Mouse (Mus musculus) neural tube, embryonic 13.5 days (tissue): Measurements from ENCODE around the gene Cd3eap. TPM values are rescaled to one million over a fixed set of nuclear protein-coding genes. Genes with fewer than 3 reads are reported as not detected.

Experiments
- ATAC-seq: fragments of 200-750 bp; cut with Nextera tagmentation; 2 replicates; pipeline ENCODE4 v1.8.0; 2017; ENCODE audit warnings: low read depth, mild to moderate bottlenecking, moderate TSS enrichment, moderate library complexity
- H3K27ac ChIP-seq: fragments of 300-500 bp; sonication (generic); replicated peaks from 2 replicates; pipeline ENCODE4 v1.5.1; 2015; ENCODE audit warnings: moderate library complexity, mild to moderate bottlenecking, inconsistent platforms
- H3K27me3 ChIP-seq: fragments of 300-500 bp; sonication (generic); 2 replicates; pipeline ENCODE4 v1.6.1; 2015; ENCODE audit warnings: mild to moderate bottlenecking, inconsistent platforms
- H3K36me3 ChIP-seq: fragments of 300-500 bp; sonication (generic); 2 replicates; pipeline ENCODE4 v1.6.1; 2015; ENCODE audit warnings: mild to moderate bottlenecking, inconsistent platforms
- H3K4me1 ChIP-seq: fragments of 300-500 bp; sonication (generic); replicated peaks from 2 replicates; pipeline ENCODE4 v1.6.1; 2015; ENCODE audit warnings: inconsistent platforms
- H3K4me2 ChIP-seq: fragments of 300-500 bp; sonication (generic); 2 replicates; pipeline ENCODE4 v1.6.1; 2015; ENCODE audit warnings: inconsistent platforms, mild to moderate bottlenecking, moderate library complexity
- H3K4me3 ChIP-seq: fragments of 300-500 bp; sonication (generic); 2 replicates; pipeline ENCODE4 v1.5.1; 2015; ENCODE audit warnings: mild to moderate bottlenecking, inconsistent platforms
- H3K9ac ChIP-seq: fragments of 300-500 bp; sonication (generic); 2 replicates; pipeline ENCODE4 v1.6.1; 2015; ENCODE audit warnings: moderate library complexity, mild to moderate bottlenecking, inconsistent platforms
- H3K9me3 ChIP-seq: fragments of 300-500 bp; sonication (generic); 2 replicates; pipeline ENCODE4 v1.6.1; 2016; ENCODE audit warnings: inconsistent platforms
- WGBS: fragments of 180-500 bp; shearing (Covaris S2); methylation state at CpG from one replicate; pipeline ENCODE4 v1.1.7; 2015; 5-methylcytosine and 5-hydroxymethylcytosine counted together
- polyA plus RNA-seq: library from polyadenylated mRNA; unstranded; fragments of >200 nt; fragmentation: Nextera tagmentation; extraction: Ambion mirVana; gene quantifications from 2 replicates; pipeline ENCODE4 v1.2.1, GENCODE M21; 2015

The Cd3eap gene
- polyA plus RNA-seq, 1 experiment from 2014 or later, result 19.8 TPM

GRCm38 (mm10) chr7:19359892-19360641, 784 bp upstream of the Cd3eap start:
- Histone ChIP-seq H3K4me3 (peak overlapping the region; percentile 72), H3K9me3 (no peaks in the 10 kb centered on the region), H3K4me2 (peak overlapping the region; percentile 95), H3K27me3 (peaks cover 11% of the 10 kb centered on the region; the same call in 1 of the 2 replicates), H3K36me3 (peaks cover 26% of the 10 kb centered on the region), H3K4me1 (peaks cover 41% of the 10 kb centered on the region), H3K27ac (no peak overlapping the region), H3K9ac (peak overlapping the region; percentile 83)
- ATAC-seq, result peak; percentile 78
- WGBS, result under 1% methylated on average over 45 of the region's 45 CpGs

- Histone ChIP-seq H3K4me1 (peaks cover 37% of the 10 kb centered on the region), H3K9me3 (no peaks in the 10 kb centered on the region), H3K36me3 (peaks cover 39% of the 10 kb centered on the region), H3K4me2 (peak overlapping the region; percentile 95), H3K9ac (peak overlapping the region; percentile 83), H3K27ac (no peak overlapping the region), H3K27me3 (peaks cover 11% of the 10 kb centered on the region; the same call in 1 of the 2 replicates), H3K4me3 (peak overlapping the region; percentile 72)
- ATAC-seq, result no peak
- WGBS, result 21% methylated on average over 13 of the region's 13 CpGs
Observed at GRCm38 (mm10) chr7:19358634-19359033, 649 bp downstream of the Cd3eap start.

- WGBS, result 92% methylated on average over 25 of the region's 25 CpGs
- Histone ChIP-seq H3K36me3 (peaks cover 48% of the 10 kb centered on the region), H3K4me2 (peak overlapping the region; percentile 95)
Observed at GRCm38 (mm10) chr7:19357381-19358375, 1.6 kb downstream of the Cd3eap start.

GRCm38 (mm10) chr7:19356311-19356710, 3.0 kb downstream of the Cd3eap start:
- Histone ChIP-seq H3K9me3 (no peaks in the 10 kb centered on the region), H3K9ac (no peak overlapping the region), H3K27me3 (no peaks in the 10 kb centered on the region), H3K4me1 (peaks cover 27% of the 10 kb centered on the region), H3K4me3 (no peak overlapping the region), H3K36me3 (peaks cover 61% of the 10 kb centered on the region), H3K27ac (no peak overlapping the region), H3K4me2 (no peak overlapping the region)
- WGBS, result 71% methylated on average over 10 of the region's 10 CpGs
- no peak for ATAC-seq

More at GRCm38 (mm10) chr7:19357381-19358375, 1.6 kb downstream of the Cd3eap start:
- ATAC-seq, result no peak
- H3K27me3 ChIP-seq, result peaks cover 11% of the 10 kb centered on the region; the same call in 1 of the 2 replicates
- H3K9me3 ChIP-seq, result no peaks in the 10 kb centered on the region
- H3K4me1 ChIP-seq, result peaks cover 37% of the 10 kb centered on the region
- no peak overlapping the region; the same call in 1 of the 2 replicates for H3K4me3 ChIP-seq
- H3K27ac ChIP-seq, result no peak overlapping the region
- H3K9ac ChIP-seq, result peak overlapping the region; percentile 83; the same call in 1 of the 2 replicates

- H3K9me3 ChIP-seq, result no peaks in the 10 kb centered on the region
- no peaks in the 10 kb centered on the region for H3K27me3 ChIP-seq
- no peak overlapping the region for H3K4me2 ChIP-seq
- no peak overlapping the region for H3K4me3 ChIP-seq
- peaks cover 14% of the 10 kb centered on the region for H3K4me1 ChIP-seq
- no peak overlapping the region for H3K27ac ChIP-seq
- no peak overlapping the region for H3K9ac ChIP-seq
- WGBS, result 90% methylated on average over 5 of the region's 5 CpGs
- H3K36me3 ChIP-seq, result peaks cover 72% of the 10 kb centered on the region
- ATAC-seq, result no peak
Observed at GRCm38 (mm10) chr7:19354991-19355390, 4.3 kb downstream of the Cd3eap start.

GRCm38 (mm10) chr7:19350221-19350620, 9.1 kb downstream of the Cd3eap start:
- Histone ChIP-seq H3K27ac (no peak overlapping the region), H3K9me3 (no peaks in the 10 kb centered on the region), H3K27me3 (no peaks in the 10 kb centered on the region), H3K4me1 (peaks cover 11% of the 10 kb centered on the region), H3K4me3 (no peak overlapping the region), H3K36me3 (peaks cover 69% of the 10 kb centered on the region), H3K4me2 (no peak overlapping the region), H3K9ac (no peak overlapping the region)
- 93% methylated on average over 8 of the region's 8 CpGs for WGBS
- ATAC-seq, result no peak

- 92% methylated on average over 13 of the region's 13 CpGs for WGBS
- no peak overlapping the region for H3K4me3 ChIP-seq
- H3K9ac ChIP-seq, result no peak overlapping the region
- no peaks in the 10 kb centered on the region for H3K9me3 ChIP-seq
- no peaks in the 10 kb centered on the region for H3K27me3 ChIP-seq
- H3K4me1 ChIP-seq, result peaks cover 15% of the 10 kb centered on the region
- no peak overlapping the region for H3K4me2 ChIP-seq
- no peak for ATAC-seq
- peaks cover 60% of the 10 kb centered on the region for H3K36me3 ChIP-seq
- no peak overlapping the region for H3K27ac ChIP-seq
Observed at GRCm38 (mm10) chr7:19349188-19349915, 9.9 kb downstream of the Cd3eap start.

GRCm38 (mm10) chr7:19344938-19345471, 14.3 kb downstream of the Cd3eap start:
- peak overlapping the region; percentile 86 for H3K27ac ChIP-seq
- H3K4me3 ChIP-seq, result peak overlapping the region; percentile 57
- no peaks in the 10 kb centered on the region for H3K9me3 ChIP-seq
- WGBS, result under 1% methylated on average over 31 of the region's 31 CpGs
- H3K27me3 ChIP-seq, result peaks cover 20% of the 10 kb centered on the region
- peak; percentile 95 for ATAC-seq
- peak overlapping the region; percentile 76 for H3K9ac ChIP-seq
- H3K4me2 ChIP-seq, result peak overlapping the region; percentile 88
- H3K4me1 ChIP-seq, result peaks cover 37% of the 10 kb centered on the region
- peaks cover 21% of the 10 kb centered on the region for H3K36me3 ChIP-seq

GRCm38 (mm10) chr7:19344237-19344847, 14.9 kb downstream of the Cd3eap start, which contains the start of gene Ercc1:
Gene Ercc1, plus strand, starts transcription at chr7:19344778.
- H3K4me2 ChIP-seq, result peak within 1 kb of the TSS; percentile 88
- WGBS, result 24% methylated on average over 12 of the region's 12 CpGs
- peaks cover 14% of the 10 kb centered on the region for H3K36me3 ChIP-seq
- H3K9ac ChIP-seq, result peak within 1 kb of the TSS; percentile 76
- H3K27me3 ChIP-seq, result peaks cover 22% of the 10 kb centered on the region
- peak within 1 kb of the TSS; percentile 86 for H3K27ac ChIP-seq
- H3K4me1 ChIP-seq, result peaks cover 37% of the 10 kb centered on the region
- peak within 1 kb of the TSS; percentile 57 for H3K4me3 ChIP-seq
- no peaks in the 10 kb centered on the region for H3K9me3 ChIP-seq
- ATAC-seq, result peak; percentile 30

- H3K27ac ChIP-seq, result no peak overlapping the region
- H3K9ac ChIP-seq, result no peak overlapping the region
- peaks cover 37% of the 10 kb centered on the region for H3K4me1 ChIP-seq
- peaks cover 4% of the 10 kb centered on the region for H3K36me3 ChIP-seq
- H3K9me3 ChIP-seq, result no peaks in the 10 kb centered on the region
- peak overlapping the region; percentile 1; the same call in 1 of the 2 replicates for H3K4me2 ChIP-seq
- peaks cover 22% of the 10 kb centered on the region for H3K27me3 ChIP-seq
- 2% methylated on average over 11 of the region's 11 CpGs for WGBS
- ATAC-seq, result no peak
- H3K4me3 ChIP-seq, result no peak overlapping the region
Observed at GRCm38 (mm10) chr7:19343210-19343808, 16.0 kb downstream of the Cd3eap start.
